In the genomic region with DNA sequence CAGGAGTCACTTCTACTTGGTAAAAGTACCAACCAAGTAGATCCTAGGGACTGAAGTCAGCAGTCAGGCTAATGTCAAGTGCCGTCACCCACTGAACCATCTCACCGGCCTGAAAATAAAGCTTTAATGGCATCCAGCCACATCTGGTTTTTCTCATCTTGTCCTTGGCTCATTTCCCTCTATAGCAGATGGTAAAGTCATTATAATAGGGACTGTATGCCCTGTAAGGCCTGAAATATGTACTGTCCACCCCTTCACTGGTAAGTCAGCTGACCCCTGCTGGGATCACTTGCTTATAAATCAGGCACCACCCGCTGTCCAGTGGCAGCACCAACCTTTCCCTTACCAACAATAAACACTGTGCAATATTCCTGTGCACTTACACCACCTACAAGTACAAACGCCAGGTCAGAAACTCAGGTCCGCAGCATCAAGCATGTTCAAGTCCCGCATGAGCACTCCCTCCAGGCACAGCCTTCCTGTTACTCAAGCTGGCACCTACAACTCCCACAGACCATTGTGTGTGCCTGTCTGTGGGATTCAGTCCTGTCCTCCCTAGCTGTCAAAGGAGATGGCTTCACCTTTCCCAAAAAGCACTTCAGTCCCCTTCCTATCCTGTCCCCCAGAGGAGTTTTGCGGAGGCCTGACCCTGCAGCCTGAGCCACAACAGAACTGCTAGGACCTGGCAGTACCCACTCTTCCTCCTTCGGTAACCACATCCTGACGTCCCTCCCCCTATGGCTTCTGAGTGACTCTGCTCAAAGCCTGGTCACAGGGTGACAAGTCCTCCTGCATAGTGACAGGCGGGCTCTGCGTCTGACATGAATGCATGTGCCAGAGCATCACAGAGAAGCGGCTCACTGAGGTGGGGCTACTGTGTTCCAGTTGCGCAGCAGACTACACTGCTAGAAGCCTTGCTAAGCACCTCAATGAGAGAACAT, we compare ENCODE assay signal across 10 mouse cellular contexts. TPM values are rescaled to one million over a fixed set of nuclear protein-coding genes. Genes with fewer than 3 reads are reported as not detected.
DNase-seq lines count a peak whose midpoint lies in the region; ATAC-seq lines count a peak whose summit lies in the region.
"Had no signal": no experiment of that assay in that cellular context is flagged by ENCODE, and none has a peak within 500 bp of the region (broad histone marks: within the 10 kb centered on the region; RNA-seq: fewer than 3 reads in every experiment).

No protein-coding gene starts in this region.

- peak; percentile 19; the same call in 1 of the 2 replicates for ATAC-seq in heart, embryonic 16.5 days (replicated peaks; ENCODE audit: extremely low read depth, insufficient read depth, low FRiP score)
- ATAC-seq in midbrain, embryonic 14.5 days (ENCODE audit: low FRiP score, low TSS enrichment) = no peak
- ATAC-seq: forebrain, embryonic 13.5 days had no signal

- intact Hi-C loops in left cerebral cortex, postnatal 14 days (cut with DNase I) = loop anchor here (1.0 kb wide), 1 partner anchor 13 kb away; no protein-coding TSS in a partner anchor

- no peaks in the 10 kb centered on the region for H3K9me3 ChIP-seq in heart, embryonic 16.5 days (replicated peaks; ENCODE audit: control insufficient read depth, low read length)
- no peaks in the 10 kb centered on the region for H3K9me3 ChIP-seq in megakaryocyte, embryonic 14.5 days
- no peaks in the 10 kb centered on the region for H3K9me3 ChIP-seq in midbrain, embryonic 10.5 days (replicated peaks)
- H3K9me3 ChIP-seq in midbrain, embryonic 14.5 days (ENCODE audit: control insufficient read depth, low read length) = no peaks in the 10 kb centered on the region
- H3K9me3 ChIP-seq: forebrain, embryonic 13.5 days had no signal

- H3K9ac ChIP-seq in heart, embryonic 16.5 days (ENCODE audit: low read length) = peak overlapping the region; percentile 13; the same call in 1 of the 2 replicates
- H3K9ac ChIP-seq in midbrain, embryonic 14.5 days (replicated peaks; ENCODE audit: low read length) = no peak overlapping the region
- H3K9ac ChIP-seq: forebrain, embryonic 13.5 days had no signal

- peak overlapping the region; percentile 34 for H3K27ac ChIP-seq in heart, embryonic 16.5 days (ENCODE audit: low read length)
- H3K27ac ChIP-seq in midbrain, embryonic 10.5 days (replicated peaks) = no peak overlapping the region
- no peak overlapping the region for H3K27ac ChIP-seq in midbrain, embryonic 14.5 days (replicated peaks; ENCODE audit: low read depth, low read length)
- H3K27ac ChIP-seq: forebrain, embryonic 13.5 days had no signal

- H3K36me3 ChIP-seq in heart, embryonic 16.5 days (ENCODE audit: control insufficient read depth, insufficient read depth) = peaks cover 30% of the 10 kb centered on the region
- peaks cover 98% of the 10 kb centered on the region for H3K36me3 ChIP-seq in megakaryocyte, embryonic 14.5 days (replicated peaks; ENCODE audit: low read length)
- H3K36me3 ChIP-seq in midbrain, embryonic 10.5 days = peaks cover 99% of the 10 kb centered on the region
- H3K36me3 ChIP-seq in midbrain, embryonic 14.5 days (ENCODE audit: control insufficient read depth, insufficient read depth, low read length) = peaks cover 52% of the 10 kb centered on the region

- H3K4me1 ChIP-seq in heart, embryonic 16.5 days (ENCODE audit: control insufficient read depth, insufficient read depth, low read length) = peaks cover 21% of the 10 kb centered on the region
- peaks cover 100% of the 10 kb centered on the region for H3K4me1 ChIP-seq in megakaryocyte, embryonic 14.5 days
- H3K4me1 ChIP-seq in midbrain, embryonic 10.5 days = peaks cover 4% of the 10 kb centered on the region; the same call in 1 of the 2 replicates
- H3K4me1 ChIP-seq in midbrain, embryonic 14.5 days (ENCODE audit: control insufficient read depth, insufficient read depth, low read length) = peaks cover 2% of the 10 kb centered on the region; the same call in 1 of the 2 replicates

- no peak overlapping the region for H3K4me2 ChIP-seq in heart, embryonic 16.5 days (ENCODE audit: low read depth, low read length)
- H3K4me2 ChIP-seq in midbrain, embryonic 14.5 days (ENCODE audit: low read length) = no peak overlapping the region
- H3K4me2 ChIP-seq: forebrain, embryonic 13.5 days had no signal

- no peaks in the 10 kb centered on the region for H3K27me3 ChIP-seq in heart, embryonic 16.5 days (ENCODE audit: control insufficient read depth, insufficient read depth, low read length)
- H3K27me3 ChIP-seq in megakaryocyte, embryonic 14.5 days (replicated peaks) = no peaks in the 10 kb centered on the region
- no peaks in the 10 kb centered on the region for H3K27me3 ChIP-seq in midbrain, embryonic 10.5 days (ENCODE audit: low read depth, poor library complexity, severe bottlenecking)
- H3K27me3 ChIP-seq in midbrain, embryonic 14.5 days (ENCODE audit: control insufficient read depth, insufficient read depth, low read length) = no peaks in the 10 kb centered on the region
- H3K27me3 ChIP-seq: forebrain, embryonic 13.5 days had no signal

- 69% methylated on average over 13 of the region's 13 CpGs for WGBS in heart, embryonic 16.5 days
- WGBS in midbrain, embryonic 10.5 days = 95% methylated on average over 13 of the region's 13 CpGs
- 94% methylated on average over 13 of the region's 13 CpGs for WGBS in midbrain, embryonic 14.5 days

- no peak overlapping the region for H3K4me3 ChIP-seq in heart, embryonic 16.5 days (ENCODE audit: low read length)
- H3K4me3 ChIP-seq in megakaryocyte, embryonic 14.5 days (replicated peaks) = peak overlapping the region; percentile 87
- H3K4me3 ChIP-seq in midbrain, embryonic 10.5 days = no peak overlapping the region
- no peak overlapping the region for H3K4me3 ChIP-seq in midbrain, embryonic 14.5 days (replicated peaks; ENCODE audit: low read depth, low read length)
- H3K4me3 ChIP-seq: forebrain, embryonic 13.5 days had no signal

- DNase-seq in heart, adult 8-10 months (ENCODE audit: low spot score) = peak; percentile 80
- DNase-seq in heart, postnatal 4 days = no peak
- DNase-seq in CD4-positive, CD25-positive, alpha-beta regulatory T cell, adult 2 months (ENCODE audit: low read depth, low spot score) = peak; percentile 69
- DNase-seq in midbrain, embryonic 10.5 days (ENCODE audit: low spot score) = no peak
- DNase-seq in midbrain, embryonic 14.5 days = no peak
- no peak for DNase-seq in left cerebral cortex, postnatal 14 days (ENCODE audit: low spot score in 2 of 2)
- DNase-seq: layer of hippocampus, adult 9-11 months had no signal

RNA-seq across cellular contexts. Expression of a gene that starts 8.9 kb away (rescaled TPM):
- total RNA-seq in heart, adult 8-10 months (2022) = 10 to 100 TPM; 55.6 to 74.8 (median 61.6) TPM
- 10 to 100 TPM; 89.8 to 92.3 TPM for total RNA-seq in heart, postnatal 4 days (2021)
- 28.6 and 39.8 TPM in 2 replicates for polyA plus RNA-seq in heart, embryonic 16.5 days (2015; fragmentation: Nextera tagmentation; extraction: Ambion mirVana)
- polyA plus RNA-seq in megakaryocyte, embryonic 14.5 days (2012; ENCODE audit: insufficient read depth, low replicate concordance) = 267 and 1,249 TPM in 2 replicates
- polyA plus RNA-seq in midbrain, embryonic 10.5 days (2016; fragmentation: Nextera tagmentation; extraction: Ambion mirVana) = 33.5 and 40.4 TPM in 2 replicates
- 46.2 and 50.7 TPM in 2 replicates for polyA plus RNA-seq in midbrain, embryonic 14.5 days (2014; fragmentation: Nextera tagmentation; extraction: Ambion mirVana)
- total RNA-seq in left cerebral cortex, postnatal 14 days (2021) = 100 to 1,000 TPM; 117 to 128 TPM

RNA-seq across cellular contexts. Expression of a gene that starts 23.6 kb away (rescaled TPM):
- total RNA-seq in heart, adult 8-10 months (2022) = 10 to 100 TPM; 12.4 to 22.1 (median 19.0) TPM
- total RNA-seq in heart, postnatal 4 days (2021) = 10 to 100 TPM; 48.7 to 59.0 TPM
- polyA plus RNA-seq in heart, embryonic 16.5 days (2015; fragmentation: Nextera tagmentation; extraction: Ambion mirVana) = 170 and 190 TPM in 2 replicates
- 38.2 TPM in 1 of 2 replicates, not detected in the other for polyA plus RNA-seq in megakaryocyte, embryonic 14.5 days (2012; ENCODE audit: insufficient read depth, low replicate concordance)
- 4.7 and 6.0 TPM in 2 replicates for polyA plus RNA-seq in midbrain, embryonic 10.5 days (2016; fragmentation: Nextera tagmentation; extraction: Ambion mirVana)
- polyA plus RNA-seq in midbrain, embryonic 14.5 days (2014; fragmentation: Nextera tagmentation; extraction: Ambion mirVana) = 2.6 and 2.7 TPM in 2 replicates
- total RNA-seq in left cerebral cortex, postnatal 14 days (2021) = 1 to 10 TPM; 2.7 to 4.3 TPM

RNA-seq across cellular contexts. Expression of a gene that starts 31.5 kb away (rescaled TPM):
- total RNA-seq in heart, adult 8-10 months (2022) = over 10,000 TPM in 3 of 4 experiments, 1,000 to 10,000 TPM in 1; 9,443 to 11,840 (median 11,050) TPM
- 1,000 to 10,000 TPM; 4,693 to 5,168 TPM for total RNA-seq in heart, postnatal 4 days (2021)
- 3,783 and 3,984 TPM in 2 replicates for polyA plus RNA-seq in heart, embryonic 16.5 days (2015; fragmentation: Nextera tagmentation; extraction: Ambion mirVana)
- polyA plus RNA-seq in megakaryocyte, embryonic 14.5 days (2012; ENCODE audit: insufficient read depth, low replicate concordance) = 3.9 TPM in 1 of 2 replicates, not detected in the other
- 2.0 and 2.3 TPM in 2 replicates for polyA plus RNA-seq in midbrain, embryonic 10.5 days (2016; fragmentation: Nextera tagmentation; extraction: Ambion mirVana)
- polyA plus RNA-seq in midbrain, embryonic 14.5 days (2014; fragmentation: Nextera tagmentation; extraction: Ambion mirVana) = 1.5 and 2.0 TPM in 2 replicates
- under 1 TPM in 1 of 2 experiments, not detected in 1; 0.55 TPM for total RNA-seq in left cerebral cortex, postnatal 14 days (2021)

RNA-seq across cellular contexts. Expression of a gene that starts 32.1 kb away (rescaled TPM):
- total RNA-seq in heart, adult 8-10 months (2022) = 1 to 10 TPM; 1.3 to 5.8 (median 3.6) TPM
- 1 to 10 TPM; 1.6 to 2.7 TPM for total RNA-seq in heart, postnatal 4 days (2021)
- polyA plus RNA-seq in heart, embryonic 16.5 days (2015; fragmentation: Nextera tagmentation; extraction: Ambion mirVana) = 3.6 and 5.6 TPM in 2 replicates
- polyA plus RNA-seq in megakaryocyte, embryonic 14.5 days (2012; ENCODE audit: insufficient read depth, low replicate concordance) = not detected in 2 replicates
- 2.9 and 3.4 TPM in 2 replicates for polyA plus RNA-seq in midbrain, embryonic 10.5 days (2016; fragmentation: Nextera tagmentation; extraction: Ambion mirVana)
- 6.9 and 9.1 TPM in 2 replicates for polyA plus RNA-seq in midbrain, embryonic 14.5 days (2014; fragmentation: Nextera tagmentation; extraction: Ambion mirVana)
- 1 to 10 TPM; 3.3 to 5.1 TPM for total RNA-seq in left cerebral cortex, postnatal 14 days (2021)

RNA-seq across cellular contexts. Expression of a gene that starts 39.7 kb away (rescaled TPM):
- 1 to 10 TPM; 2.3 to 3.0 (median 2.6) TPM for total RNA-seq in heart, adult 8-10 months (2022)
- under 1 TPM; 0.41 to 0.57 TPM for total RNA-seq in heart, postnatal 4 days (2021)
- 1.1 and 1.3 TPM in 2 replicates for polyA plus RNA-seq in heart, embryonic 16.5 days (2015; fragmentation: Nextera tagmentation; extraction: Ambion mirVana)
- polyA plus RNA-seq in megakaryocyte, embryonic 14.5 days (2012; ENCODE audit: insufficient read depth, low replicate concordance) = 1.3 and 5.0 TPM in 2 replicates
- 1.8 and 2.2 TPM in 2 replicates for polyA plus RNA-seq in midbrain, embryonic 10.5 days (2016; fragmentation: Nextera tagmentation; extraction: Ambion mirVana)
- 0.58 and 1.4 TPM in 2 replicates for polyA plus RNA-seq in midbrain, embryonic 14.5 days (2014; fragmentation: Nextera tagmentation; extraction: Ambion mirVana)
- total RNA-seq in left cerebral cortex, postnatal 14 days (2021) = under 1 TPM; 0.31 to 0.34 TPM

Comparison
In these comparisons a context has a peak if more than half of its experiments do, and no peak if none do; other contexts are left out.
1. DNase-seq: peak in heart, adult 8-10 months (single experiment) and CD4-positive, CD25-positive, alpha-beta regulatory T cell, adult 2 months (single experiment); none in heart, postnatal 4 days (single experiment), midbrain, embryonic 10.5 days (single experiment), midbrain, embryonic 14.5 days (single experiment) and left cerebral cortex, postnatal 14 days (0 of 2).
2. RNA of a gene that starts 31.5 kb away (polyA plus RNA-seq): 3,783 to 3,984 TPM in heart, embryonic 16.5 days; 3.9 TPM in megakaryocyte, embryonic 14.5 days, 2.0 to 2.3 TPM in midbrain, embryonic 10.5 days and 1.5 to 2.0 TPM in midbrain, embryonic 14.5 days; every median in the first group is over 100 times any median in the second.